Mouse (Mus musculus): Measurements from ENCODE around the gene Sorcs2. TPM values are rescaled to one million over a fixed set of nuclear protein-coding genes. Genes with fewer than 3 reads are reported as not detected.

Sorcs2 gene
- polyA plus RNA-seq, 1 experiment = 24.9 TPM

DNA sequence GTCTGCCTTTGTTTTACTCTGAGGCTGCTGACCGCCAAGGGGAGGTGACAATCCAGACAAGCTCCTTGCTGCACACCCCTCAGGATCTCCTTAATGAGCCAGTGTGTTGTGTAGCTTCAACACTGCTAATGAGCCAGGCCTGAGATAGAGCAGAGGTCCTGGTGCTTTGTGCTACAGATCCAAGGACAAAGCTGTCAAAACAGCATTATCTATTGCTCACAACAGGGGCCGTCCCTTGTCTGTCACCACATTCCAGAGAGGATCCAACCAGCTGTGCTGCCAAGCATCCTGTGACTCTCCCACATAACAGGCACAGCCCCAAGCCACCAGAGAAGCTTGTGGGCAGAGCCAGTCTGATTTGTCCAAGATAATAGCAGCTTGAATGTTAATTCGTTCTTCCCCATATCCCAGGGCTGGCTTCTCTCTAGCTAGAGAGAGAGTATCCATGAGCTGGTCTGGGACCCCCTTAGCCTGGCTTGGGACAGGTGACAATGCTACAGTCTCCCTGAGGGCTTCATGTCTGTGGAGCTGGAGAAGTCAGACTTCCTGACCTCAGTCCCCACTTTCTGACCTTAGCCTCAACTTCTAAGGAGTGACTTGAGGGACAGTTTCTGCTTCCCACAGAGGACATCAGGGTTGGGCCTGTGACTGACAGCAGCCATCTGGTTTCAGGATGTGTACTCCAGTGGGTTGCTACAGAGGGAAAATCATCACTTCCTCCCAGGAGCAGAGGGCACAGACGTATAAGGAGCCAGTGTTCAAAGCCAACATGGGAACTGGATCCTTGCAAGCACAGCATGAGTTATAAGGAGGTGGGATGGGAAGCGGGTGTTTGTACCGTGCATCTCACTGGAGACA lies 328.2 kb downstream of the Sorcs2 start:
- H3K27ac ChIP-seq (replicated peaks; ENCODE audit: low read depth, low read length) = no peak overlapping the region
- no peaks in the 10 kb centered on the region for H3K4me1 ChIP-seq (ENCODE audit: control insufficient read depth, insufficient read depth, insufficient read length, low read length)
- no peak overlapping the region for H3K4me3 ChIP-seq (ENCODE audit: insufficient read depth, low read depth, low read length)

DNA sequence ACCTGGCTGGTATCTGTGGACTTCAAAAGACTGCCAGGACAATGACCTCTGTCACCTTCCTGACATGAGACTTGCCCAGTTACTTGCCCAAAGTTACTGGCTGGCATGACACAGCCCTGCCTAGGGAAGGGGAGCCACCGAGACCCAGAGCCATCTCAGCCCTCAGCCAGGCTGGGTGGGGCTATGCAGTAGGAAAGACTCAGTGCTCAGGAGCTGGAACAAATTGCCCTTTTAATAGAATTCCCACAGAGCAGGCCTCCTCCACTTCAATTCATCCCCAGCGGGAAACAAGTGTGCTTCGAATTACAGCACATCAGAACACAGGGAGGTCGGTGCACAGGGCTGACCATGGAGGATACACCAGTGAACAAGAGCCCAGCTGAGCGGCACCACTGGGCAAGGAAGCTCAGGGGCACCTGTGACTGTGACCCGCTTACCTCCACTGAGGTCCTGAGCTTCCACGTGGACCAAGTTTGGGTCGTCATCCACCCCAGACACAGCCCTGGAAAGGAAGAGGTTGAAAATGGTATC lies 330.2 kb downstream of the Sorcs2 start:
- H3K27ac ChIP-seq (replicated peaks; ENCODE audit: low read depth, low read length) = no peak overlapping the region
- H3K4me1 ChIP-seq (ENCODE audit: control insufficient read depth, insufficient read depth, insufficient read length, low read length) = no peaks in the 10 kb centered on the region
- H3K4me3 ChIP-seq (ENCODE audit: insufficient read depth, low read depth, low read length) = no peak overlapping the region

DNA sequence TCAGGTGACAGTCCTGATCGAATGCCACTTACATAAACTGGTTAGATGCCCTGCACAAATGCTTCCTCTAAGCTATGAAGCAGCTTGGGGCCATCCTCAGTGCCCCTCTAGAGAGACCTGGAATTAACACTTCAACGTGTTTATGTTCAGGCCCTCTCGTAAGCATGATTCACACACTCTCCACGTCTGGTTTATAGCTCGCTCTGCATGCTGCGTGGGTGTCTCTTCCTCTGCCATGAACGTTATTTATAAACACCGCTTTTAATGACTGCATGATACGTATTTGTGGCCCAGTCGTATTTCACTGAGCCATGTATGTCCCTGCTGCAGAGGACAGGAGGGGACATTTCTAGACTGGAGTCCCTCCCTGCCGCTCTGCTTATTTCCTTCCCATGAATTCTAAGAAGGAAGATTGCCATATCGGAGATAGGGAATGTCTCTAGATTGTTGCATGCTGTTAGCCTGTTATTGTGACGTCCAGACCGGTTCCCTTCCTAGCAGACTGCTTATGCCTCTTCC lies 340.1 kb downstream of the Sorcs2 start:
- Histone ChIP-seq H3K27ac (replicated peaks; ENCODE audit: low read depth, low read length) (no peak overlapping the region), H3K4me3 (ENCODE audit: insufficient read depth, low read depth, low read length) (no peak overlapping the region), H3K4me1 (ENCODE audit: control insufficient read depth, insufficient read depth, insufficient read length, low read length) (no peaks in the 10 kb centered on the region)

DNA sequence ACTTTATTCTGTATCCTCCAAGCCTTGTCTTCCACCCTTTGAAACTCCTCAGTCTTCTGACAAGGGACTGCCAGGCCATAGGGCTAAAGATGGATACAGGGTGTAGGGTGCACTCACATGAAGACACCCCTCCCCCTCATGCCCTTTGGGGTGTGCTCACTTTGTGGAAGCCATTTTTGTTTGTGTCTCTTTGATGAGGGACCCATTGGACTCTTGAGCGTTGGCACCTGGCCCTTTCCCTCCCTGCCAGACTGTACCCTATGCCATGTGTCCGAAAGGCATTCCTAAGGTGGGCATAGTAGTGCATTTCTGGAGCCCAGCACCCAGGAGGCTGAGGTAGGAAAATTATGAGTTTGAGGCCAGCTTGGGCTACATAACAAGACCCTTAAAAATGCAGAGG lies 341.0 kb downstream of the Sorcs2 start:
- Histone ChIP-seq H3K27ac (replicated peaks; ENCODE audit: low read depth, low read length) (no peak overlapping the region), H3K4me3 (ENCODE audit: insufficient read depth, low read depth, low read length) (no peak overlapping the region), H3K4me1 (ENCODE audit: control insufficient read depth, insufficient read depth, insufficient read length, low read length) (no peaks in the 10 kb centered on the region)

DNA sequence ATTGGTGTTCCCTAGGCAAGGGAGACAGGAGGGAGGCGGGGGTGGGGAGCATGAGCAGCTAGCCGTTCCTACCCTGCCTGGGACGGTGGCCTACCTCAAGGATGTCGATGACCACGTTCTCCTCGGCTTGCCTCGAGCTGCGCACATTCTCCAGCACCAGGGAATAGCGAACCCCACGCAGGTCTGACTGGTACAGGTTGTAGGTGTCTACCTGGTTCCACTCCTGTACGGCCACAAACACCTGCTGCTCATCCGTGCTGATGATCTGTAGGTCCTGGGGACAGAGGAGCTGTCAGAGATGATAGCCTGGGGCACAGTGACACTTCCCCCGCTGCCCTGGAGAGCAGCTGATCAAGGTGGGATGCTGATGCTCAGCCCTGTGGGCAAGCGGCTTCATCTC lies 342.1 kb downstream of the Sorcs2 start:
- no peak overlapping the region for H3K4me3 ChIP-seq (ENCODE audit: insufficient read depth, low read depth, low read length)
- H3K27ac ChIP-seq (replicated peaks; ENCODE audit: low read depth, low read length) = no peak overlapping the region
- no peaks in the 10 kb centered on the region for H3K4me1 ChIP-seq (ENCODE audit: control insufficient read depth, insufficient read depth, insufficient read length, low read length)

DNA sequence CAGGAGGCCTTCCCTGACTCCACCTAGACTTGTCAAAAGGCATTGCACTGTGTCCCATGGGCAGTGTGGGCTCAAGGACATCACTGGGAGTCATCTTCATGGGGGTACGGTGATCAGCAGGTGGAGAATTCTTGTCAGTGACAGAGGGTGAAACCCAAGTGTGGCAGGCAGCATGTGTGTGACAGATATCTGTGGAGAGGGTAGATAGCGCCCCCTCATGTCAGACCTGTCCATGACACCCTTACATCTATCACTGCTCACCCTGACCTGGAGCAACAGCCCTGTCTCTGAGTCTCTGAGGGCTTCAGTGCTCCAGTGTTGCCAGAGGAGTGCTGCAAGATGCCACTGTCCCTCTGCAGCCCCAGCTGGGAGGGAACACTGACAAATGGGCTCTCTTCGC lies 343.4 kb downstream of the Sorcs2 start:
- H3K4me3 ChIP-seq (ENCODE audit: insufficient read depth, low read depth, low read length) = no peak overlapping the region
- H3K4me1 ChIP-seq (ENCODE audit: control insufficient read depth, insufficient read depth, insufficient read length, low read length) = no peaks in the 10 kb centered on the region
- no peak overlapping the region for H3K27ac ChIP-seq (replicated peaks; ENCODE audit: low read depth, low read length)

DNA sequence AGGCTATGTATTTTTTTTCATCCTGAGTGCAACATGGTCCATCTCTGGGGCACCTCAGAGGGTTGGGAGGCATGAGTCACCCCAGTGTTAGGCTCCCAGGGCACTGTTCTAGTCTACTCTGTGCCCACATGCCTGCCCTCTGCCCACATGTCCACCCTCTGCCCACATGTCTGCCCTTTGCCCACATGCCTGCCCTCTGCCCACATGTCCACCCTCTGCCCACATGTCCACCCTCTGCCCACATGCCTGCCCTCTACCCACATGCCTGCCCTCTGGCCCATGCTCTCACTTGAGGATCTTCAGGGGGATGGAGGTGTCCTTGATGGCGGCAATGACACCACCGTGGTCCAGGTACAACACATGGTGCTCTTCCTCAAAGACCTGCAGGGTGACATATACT lies 354.8 kb downstream of the Sorcs2 start:
- H3K27ac ChIP-seq (replicated peaks; ENCODE audit: low read depth, low read length) = no peak overlapping the region
- no peaks in the 10 kb centered on the region for H3K4me1 ChIP-seq (ENCODE audit: control insufficient read depth, insufficient read depth, insufficient read length, low read length)
- no peak overlapping the region for H3K4me3 ChIP-seq (ENCODE audit: insufficient read depth, low read depth, low read length)

DNA sequence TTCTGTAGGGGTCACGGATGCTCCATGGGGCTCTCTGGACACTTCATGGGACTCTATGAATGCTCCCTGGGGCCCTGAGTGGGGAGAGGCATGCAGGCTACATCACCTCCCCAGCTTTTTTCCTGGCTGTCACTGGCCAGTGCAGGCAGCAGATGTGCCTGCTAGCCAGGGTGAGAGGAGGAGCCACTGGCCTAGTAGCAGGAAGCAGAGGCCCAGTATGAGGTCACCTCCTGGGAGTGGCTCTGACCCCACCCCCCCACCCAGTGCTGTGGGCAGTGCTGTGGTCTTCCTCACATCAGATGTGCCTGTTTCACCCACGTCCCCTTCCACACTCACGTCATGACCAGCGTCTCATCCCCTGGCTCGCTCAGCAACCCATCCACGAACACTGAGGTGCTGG lies 356.2 kb downstream of the Sorcs2 start:
- Histone ChIP-seq H3K27ac (replicated peaks; ENCODE audit: low read depth, low read length) (no peak overlapping the region), H3K4me1 (ENCODE audit: control insufficient read depth, insufficient read depth, insufficient read length, low read length) (no peaks in the 10 kb centered on the region), H3K4me3 (ENCODE audit: insufficient read depth, low read depth, low read length) (no peak overlapping the region)

DNA sequence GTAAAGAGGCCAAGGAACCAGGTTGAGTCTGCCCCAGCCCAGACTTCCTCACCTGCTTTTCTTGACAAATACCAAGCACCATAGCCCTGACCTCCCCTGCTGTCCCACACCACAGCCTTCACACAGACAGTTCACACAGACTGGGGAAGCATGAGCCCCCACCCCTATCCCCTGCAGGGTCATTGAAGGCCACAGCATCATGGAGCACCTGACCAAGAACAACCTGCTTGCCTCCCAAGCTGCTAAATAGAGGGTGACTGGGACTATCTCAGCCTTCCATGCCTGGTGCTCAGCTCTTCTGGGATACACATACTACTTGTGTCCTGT lies 356.7 kb downstream of the Sorcs2 start:
- H3K27ac ChIP-seq (replicated peaks; ENCODE audit: low read depth, low read length) = no peak overlapping the region

DNA sequence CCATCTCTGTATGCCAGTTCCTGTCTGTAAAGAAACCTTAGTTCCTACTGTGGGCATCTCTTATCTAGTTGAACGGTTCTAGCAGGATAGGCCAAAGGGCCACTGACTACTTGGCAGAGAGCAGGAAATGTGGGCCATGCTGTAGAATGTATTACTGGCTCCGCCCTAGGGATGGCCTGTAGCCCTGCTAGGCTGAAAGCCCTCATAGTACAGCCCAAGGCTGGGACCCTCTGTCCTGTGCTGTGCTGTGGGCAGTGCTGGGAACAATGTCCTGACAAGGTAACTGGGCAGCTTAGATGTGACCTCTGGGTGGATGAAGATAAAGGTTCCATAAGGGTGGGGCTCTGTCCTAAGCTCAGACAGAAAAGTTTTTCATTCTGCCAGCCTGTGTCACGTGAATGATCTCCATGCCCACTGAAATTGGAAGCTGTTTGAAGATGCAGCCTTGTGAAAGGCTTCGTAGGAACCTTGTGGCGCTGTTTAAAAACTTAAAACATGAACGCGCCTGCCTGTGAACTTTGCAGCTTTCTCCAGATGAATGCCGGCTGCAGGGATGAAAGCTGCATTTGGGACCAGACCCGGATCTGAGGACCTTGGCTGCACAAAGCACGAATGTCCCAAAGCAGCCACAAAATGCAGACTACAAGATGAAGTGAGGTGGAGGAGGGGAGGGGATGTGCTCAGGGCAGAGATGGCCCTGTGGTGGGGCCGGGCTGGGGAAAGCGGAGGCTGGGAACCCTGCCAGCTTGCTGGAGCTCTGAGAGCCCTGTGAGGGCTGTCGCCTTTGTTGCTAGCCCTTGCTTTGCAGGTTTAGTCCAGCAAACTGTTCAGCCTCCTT lies 357.3 kb downstream of the Sorcs2 start:
- no peak overlapping the region for H3K27ac ChIP-seq (replicated peaks; ENCODE audit: low read depth, low read length)
- no peak overlapping the region for H3K4me3 ChIP-seq (ENCODE audit: insufficient read depth, low read depth, low read length)
- H3K4me1 ChIP-seq (ENCODE audit: control insufficient read depth, insufficient read depth, insufficient read length, low read length) = no peaks in the 10 kb centered on the region

More for the DNA sequence above, 356.7 kb downstream of the Sorcs2 start:
- H3K4me3 ChIP-seq (ENCODE audit: insufficient read depth, low read depth, low read length) = no peak overlapping the region
- H3K4me1 ChIP-seq (ENCODE audit: control insufficient read depth, insufficient read depth, insufficient read length, low read length) = no peaks in the 10 kb centered on the region

DNA sequence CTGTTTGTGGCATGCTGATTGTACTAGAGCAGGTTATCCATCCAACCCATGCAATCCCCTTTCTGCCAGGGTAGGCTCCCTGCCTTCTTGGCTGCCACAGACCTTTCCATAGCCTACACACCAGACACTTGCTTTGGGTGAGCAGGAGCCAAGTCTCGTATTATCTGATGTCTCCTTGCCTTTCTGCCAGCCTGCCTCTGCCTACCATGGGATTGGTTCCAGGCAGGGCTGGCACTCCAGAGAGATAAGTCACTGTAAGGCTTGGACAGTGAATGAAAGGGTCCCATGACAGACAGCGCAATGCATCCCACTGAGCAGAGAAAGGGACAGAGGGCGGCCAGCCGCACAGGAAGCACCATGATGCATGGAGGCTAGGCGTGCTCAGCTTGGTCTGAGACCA lies 358.3 kb downstream of the Sorcs2 start:
- H3K4me3 ChIP-seq (ENCODE audit: insufficient read depth, low read depth, low read length) = no peak overlapping the region
- H3K4me1 ChIP-seq (ENCODE audit: control insufficient read depth, insufficient read depth, insufficient read length, low read length) = no peaks in the 10 kb centered on the region
- H3K27ac ChIP-seq (replicated peaks; ENCODE audit: low read depth, low read length) = no peak overlapping the region

DNA sequence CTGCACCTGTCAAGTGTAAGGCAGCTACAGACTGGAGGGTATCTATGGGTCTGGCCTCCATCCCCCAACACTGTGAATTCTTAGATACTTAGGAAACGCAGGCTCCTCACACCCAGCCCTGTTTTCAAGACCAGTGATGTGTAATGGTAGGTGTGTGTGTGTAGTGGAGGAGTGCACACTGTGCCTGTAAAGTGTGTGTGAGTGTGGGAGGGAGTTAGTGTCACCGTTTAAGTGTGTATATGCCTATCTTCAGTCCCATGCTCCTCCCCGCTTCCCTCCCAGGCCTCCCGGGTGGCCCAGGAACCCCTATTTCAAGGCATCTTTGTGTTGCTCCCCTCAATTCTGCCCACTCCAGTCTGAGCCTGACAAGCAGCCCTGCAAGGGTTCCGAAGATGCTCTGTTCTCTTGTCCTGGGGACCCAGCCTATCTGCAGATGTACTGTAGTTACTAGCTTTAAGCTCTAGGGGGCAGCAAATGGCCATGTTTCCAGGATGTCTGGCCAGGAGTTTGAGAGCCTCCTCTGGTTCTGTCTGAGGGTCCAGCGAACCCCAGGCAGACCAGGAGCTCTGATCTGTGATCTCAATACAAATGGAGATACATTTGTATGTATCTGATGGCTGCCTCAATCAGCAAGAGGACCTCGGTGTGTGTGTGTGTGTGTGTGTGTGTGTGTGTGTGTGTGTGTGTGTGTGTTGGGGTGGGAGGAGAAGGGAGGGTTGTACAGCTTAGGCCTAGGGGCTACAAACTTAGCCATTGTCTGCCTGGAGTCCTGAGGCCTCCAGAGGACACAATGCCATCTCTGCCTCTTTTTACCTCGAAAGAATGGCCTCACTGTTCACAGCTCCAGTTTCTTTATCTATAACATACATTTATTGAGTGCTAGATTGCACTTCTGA lies 364.2 kb downstream of the Sorcs2 start:
- H3K4me1 ChIP-seq (ENCODE audit: control insufficient read depth, insufficient read depth, insufficient read length, low read length) = no peaks in the 10 kb centered on the region
- H3K27ac ChIP-seq (replicated peaks; ENCODE audit: low read depth, low read length) = no peak overlapping the region
- H3K4me3 ChIP-seq (ENCODE audit: insufficient read depth, low read depth, low read length) = no peak overlapping the region

DNA sequence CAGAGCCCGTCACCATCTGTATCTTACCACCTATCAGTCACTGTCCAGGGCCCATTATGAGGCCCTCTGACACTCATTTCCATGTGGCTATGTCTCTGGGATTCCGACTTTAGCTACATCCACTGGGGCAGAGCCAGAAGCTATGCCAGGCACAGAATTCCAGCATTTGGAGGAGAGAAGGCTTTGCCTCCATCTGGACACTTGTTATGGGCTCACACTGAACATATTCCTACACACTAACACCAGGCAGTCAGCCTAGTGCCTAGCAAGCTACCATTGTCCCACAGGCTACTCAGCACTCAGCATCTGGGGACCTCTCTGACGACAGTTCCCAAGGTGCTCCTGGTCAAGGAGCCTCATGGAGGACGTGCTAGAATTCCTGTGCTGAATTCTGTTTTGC lies 372.9 kb downstream of the Sorcs2 start:
- no peak overlapping the region for H3K27ac ChIP-seq (replicated peaks; ENCODE audit: low read depth, low read length)
- H3K4me3 ChIP-seq (ENCODE audit: insufficient read depth, low read depth, low read length) = no peak overlapping the region
- H3K4me1 ChIP-seq (ENCODE audit: control insufficient read depth, insufficient read depth, insufficient read length, low read length) = no peaks in the 10 kb centered on the region

DNA sequence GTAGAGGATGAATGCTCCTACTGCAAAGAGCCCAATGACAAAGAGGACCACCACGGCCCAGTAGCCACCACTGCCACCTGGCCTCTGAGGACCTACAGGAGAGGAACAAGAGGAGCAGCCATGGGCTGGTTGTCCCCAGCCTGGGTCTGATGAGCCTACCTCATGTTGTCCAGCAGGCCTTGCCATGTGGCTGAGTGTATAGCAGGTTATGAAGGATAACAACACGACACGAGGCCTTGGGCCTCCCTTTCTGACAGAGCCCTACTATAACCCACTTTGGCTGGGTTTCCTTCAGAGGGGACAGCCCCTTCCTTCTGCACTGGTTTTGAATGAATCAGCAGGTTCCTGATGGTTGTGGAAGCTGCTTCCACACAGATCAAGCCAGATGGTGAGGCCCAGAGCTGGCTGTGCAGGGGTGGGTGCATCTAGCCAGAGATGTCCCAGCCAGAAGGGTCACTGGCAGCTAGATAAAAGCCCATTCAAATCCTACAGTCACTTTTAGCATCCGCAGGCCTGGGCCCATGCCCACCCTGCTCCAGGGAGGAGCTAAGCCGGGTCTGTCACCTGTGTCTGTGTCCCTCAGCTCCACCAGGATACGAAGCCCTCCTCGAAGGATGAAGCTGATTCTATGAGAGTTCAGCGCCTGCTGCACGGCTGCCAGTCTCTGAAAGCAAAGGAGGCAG lies 373.8 kb downstream of the Sorcs2 start:
- no peaks in the 10 kb centered on the region for H3K4me1 ChIP-seq (ENCODE audit: control insufficient read depth, insufficient read depth, insufficient read length, low read length)
- H3K4me3 ChIP-seq (ENCODE audit: insufficient read depth, low read depth, low read length) = no peak overlapping the region
- H3K27ac ChIP-seq (replicated peaks; ENCODE audit: low read depth, low read length) = no peak overlapping the region
